Mouse (Mus musculus): Measurements from ENCODE around the gene Zfp599.

- TF ChIP-seq CTCF (conservative IDR thresholded peaks at IDR 0.05 in 1 of 2, IDR thresholded peaks at IDR 0.05 in 1 of 2; ENCODE audit: low read depth in 2 of 2, low read length in 2 of 2) (no peak), ZKSCAN1 (IDR thresholded peaks at IDR 0.05; ENCODE audit: borderline replicate concordance, low read depth, low read length) (no peak), USF1 (IDR thresholded peaks at IDR 0.05; ENCODE audit: low read depth, low read length) (no peak), ETS1 (conservative IDR thresholded peaks at IDR 0.05; ENCODE audit: low read depth, low read length) (no peak), POLR2A (IDR thresholded peaks at IDR 0.05; ENCODE audit: low read depth, low read length) (no peak), MAZ (IDR thresholded peaks at IDR 0.05; ENCODE audit: low read depth, low read length) (no peak), KAT2A (IDR thresholded peaks at IDR 0.05; ENCODE audit: insufficient replicate concordance, low read length) (no peak), MAFK (IDR thresholded peaks at IDR 0.05; ENCODE audit: insufficient replicate concordance, low read length) (no peak), E2F4 (IDR thresholded peaks at IDR 0.05; ENCODE audit: insufficient replicate concordance, low read depth, low read length) (no peak), SIN3A (IDR thresholded peaks at IDR 0.05; ENCODE audit: low read length) (no peak), EP300 (IDR thresholded peaks at IDR 0.05; ENCODE audit: low read length) (no peak)
Observed at GRCm38 (mm10) chr9:22306726-22307125, 47.0 kb upstream of the Zfp599 start.

Data from CH12.LX (cell line).